Mouse (Mus musculus) embryo, embryonic 11 days (tissue): ENCODE results near the gene Gls2.
A peak's percentile ranks its signal among the peaks of the same experiment; 100 is the strongest.

Experiments
- DNase-seq: peaks from one replicate; pipeline ENCODE4 v3.0.0-alpha.2; 2015

Gls2 gene

GRCm38 (mm10) chr10:128232420-128232985, 38.2 kb downstream of the Gls2 start:
- peak; percentile 93 for DNase-seq

- no peak for DNase-seq
These were observed 42.1 kb downstream of the Gls2 start for GRCm38 (mm10) chr10:128236321-128236720.

DNA sequence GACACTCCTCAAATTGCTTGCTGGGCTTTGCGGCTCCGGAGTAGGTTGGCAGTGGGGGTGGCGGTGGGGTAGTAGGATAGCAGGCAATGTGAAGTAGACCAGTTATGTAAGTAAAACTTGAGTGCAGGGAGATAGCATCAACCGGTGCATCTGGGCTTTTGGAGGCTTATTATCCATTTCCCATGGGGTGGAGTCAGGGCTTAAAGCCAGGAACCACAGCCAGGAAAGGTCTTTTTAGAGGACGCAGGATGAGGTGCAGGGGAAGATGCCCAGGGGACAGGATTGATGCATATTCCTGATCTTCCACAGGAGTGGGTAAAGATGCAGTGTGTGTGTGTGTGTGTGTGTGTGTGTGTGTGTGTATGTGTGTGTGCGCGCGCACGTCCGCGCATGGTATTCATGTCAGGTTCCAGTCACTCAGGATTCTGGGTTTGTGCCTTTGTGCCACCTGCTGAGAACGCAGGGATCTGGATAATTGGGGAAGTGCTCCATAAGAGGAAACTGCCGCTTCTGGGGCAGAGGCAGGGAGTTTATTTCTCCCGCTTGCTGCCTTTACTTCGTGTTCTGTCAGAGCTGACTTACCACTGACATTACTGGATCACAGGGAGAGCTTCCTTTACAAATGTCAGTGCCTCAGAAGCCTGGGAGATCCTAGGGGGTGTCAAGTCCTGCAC, 43.7 kb downstream of the Gls2 start:
- no peak for DNase-seq

DNA sequence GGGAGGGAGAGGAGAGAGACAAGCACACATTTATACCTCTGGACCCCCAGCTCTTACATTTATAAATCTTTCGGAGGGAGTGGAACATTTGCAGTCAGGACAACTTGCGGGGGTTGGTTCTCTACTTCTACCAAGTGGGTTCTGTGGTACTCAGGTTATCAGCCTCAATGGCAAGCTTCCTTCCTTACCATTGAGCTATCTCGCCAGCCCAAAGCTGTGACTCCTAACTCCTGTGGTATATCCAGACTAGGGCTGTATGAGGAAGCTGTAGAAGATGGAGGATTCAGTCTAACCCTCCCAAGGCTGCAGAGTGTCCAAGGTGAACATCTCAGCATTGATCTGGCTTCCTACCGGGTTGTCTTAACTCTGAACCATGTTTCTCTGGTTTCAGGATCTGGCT, 44.9 kb downstream of the Gls2 start:
- no peak for DNase-seq

DNA sequence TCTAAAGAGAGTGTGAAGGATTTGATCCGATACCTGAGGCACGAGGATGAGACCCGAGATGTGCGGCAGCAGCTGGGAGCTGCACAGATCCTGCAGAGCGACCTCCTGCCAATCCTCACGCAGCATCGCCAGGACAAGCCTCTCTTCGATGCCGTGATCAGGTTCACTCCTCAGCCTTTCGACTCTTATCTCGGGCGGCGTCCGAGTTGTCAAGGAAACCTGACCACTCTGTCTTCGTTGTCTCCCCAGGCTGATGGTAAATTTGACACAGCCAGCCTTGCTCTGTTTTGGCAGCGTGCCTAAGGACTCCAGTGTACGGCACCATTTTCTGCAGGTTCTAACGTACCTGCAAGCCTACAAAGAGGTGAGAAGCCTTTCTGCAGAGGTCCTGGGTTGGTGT, 45.9 kb downstream of the Gls2 start:
- DNase-seq, result no peak

DNA sequence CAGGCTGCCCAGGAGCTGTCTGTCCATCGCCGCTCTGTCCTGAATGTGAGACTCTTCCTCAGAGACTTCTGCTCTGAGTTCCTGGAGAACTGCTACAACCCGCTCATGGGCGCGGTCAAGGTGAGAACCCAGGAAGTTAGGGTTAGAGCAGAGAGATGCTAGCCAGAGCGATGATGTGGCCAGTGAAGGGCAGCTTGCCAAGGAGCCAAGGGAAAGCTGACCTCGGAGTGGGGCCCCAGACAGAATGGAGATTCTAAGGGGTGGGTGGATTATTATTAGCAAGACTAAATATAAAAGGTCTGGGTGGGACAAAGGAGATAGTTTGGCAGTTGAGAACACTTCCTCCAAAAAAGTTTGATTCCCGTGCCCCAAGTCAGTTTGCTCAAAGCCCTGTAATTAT, 49.0 kb downstream of the Gls2 start:
- no peak for DNase-seq

DNA sequence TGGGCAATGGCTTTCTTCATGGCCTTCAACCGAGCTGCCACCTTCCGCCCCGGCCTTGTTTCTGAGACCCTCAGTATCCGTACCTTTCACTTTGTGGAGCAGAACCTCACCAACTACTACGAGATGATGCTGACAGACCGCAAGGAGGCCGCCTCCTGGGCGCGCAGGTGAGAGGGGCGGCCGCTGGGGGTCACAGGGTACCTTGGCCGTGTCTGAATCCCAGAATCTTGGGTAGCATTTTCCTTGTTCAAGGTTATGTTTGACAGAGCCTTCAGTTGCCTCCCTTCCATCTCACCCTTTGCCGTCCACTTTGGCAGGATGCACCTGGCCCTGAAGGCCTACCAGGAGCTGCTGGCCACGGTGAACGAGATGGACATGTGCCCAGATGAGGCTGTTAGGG, 49.9 kb downstream of the Gls2 start:
- DNase-seq, result no peak

DNA sequence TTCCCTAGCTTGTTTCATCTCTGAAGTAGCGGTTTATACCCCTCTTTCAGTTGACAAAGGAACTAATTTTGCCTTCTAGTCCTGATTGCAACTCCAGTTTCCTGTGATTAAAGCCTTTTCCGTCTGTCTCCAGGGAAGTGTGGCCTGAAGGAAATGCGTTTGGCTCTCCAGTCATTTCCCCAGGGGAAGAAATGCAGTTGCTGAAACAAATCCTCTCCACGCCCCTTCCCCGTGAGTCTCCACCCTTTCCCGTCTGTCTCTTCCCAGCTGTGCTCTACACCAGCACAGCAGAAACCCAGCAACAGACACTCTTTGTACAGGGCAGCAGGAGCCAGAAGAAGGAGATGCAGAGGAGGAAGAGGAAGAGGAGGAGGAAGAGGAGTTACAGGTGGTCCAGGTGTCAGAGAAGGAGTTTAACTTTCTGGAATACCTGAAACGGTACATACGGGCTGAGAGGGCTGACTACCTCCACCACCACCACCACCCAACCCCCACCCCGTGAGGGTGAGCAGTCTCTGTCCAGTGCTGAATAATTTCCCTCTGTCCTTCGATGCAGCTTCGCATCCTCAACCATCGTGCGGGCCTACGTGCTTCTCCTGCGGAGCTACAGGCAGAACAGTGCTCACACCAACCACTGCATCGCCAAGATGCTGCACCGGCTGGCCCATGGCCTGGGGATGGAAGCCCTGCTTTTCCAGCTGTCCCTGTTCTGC, 52.9 kb downstream of the Gls2 start:
- peak; percentile 18 for DNase-seq

- DNase-seq, result no peak
These were observed 56.3 kb downstream of the Gls2 start for GRCm38 (mm10) chr10:128250565-128250964.

DNA sequence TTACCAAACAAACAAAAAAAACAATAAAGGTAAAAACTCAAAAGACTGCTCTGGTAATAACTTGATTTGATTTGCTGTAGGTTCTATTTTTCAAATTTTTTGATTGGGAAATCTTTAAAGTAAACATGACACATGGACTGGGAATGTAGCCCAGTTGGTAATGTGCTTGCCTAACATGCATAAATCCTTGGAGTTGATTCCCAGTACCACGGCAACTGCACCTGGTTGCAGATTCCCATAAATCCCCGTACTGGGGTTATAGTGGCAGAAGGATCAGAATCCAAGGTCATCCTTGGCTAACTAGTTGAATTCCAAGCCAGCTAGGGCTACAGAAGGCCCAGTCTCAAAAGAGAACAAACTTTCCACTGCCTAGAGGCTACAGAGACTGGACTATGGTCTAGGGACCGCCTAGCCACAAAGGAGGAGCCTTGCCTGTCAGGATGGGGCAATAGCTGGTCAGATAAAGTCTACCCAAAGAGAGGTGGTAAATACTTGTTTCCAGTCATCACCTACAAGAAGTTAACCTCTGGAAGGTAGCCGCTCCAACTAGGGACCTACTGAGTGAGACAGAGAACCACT, 59.5 kb downstream of the Gls2 start, which contains the start of gene Apon:
Gene Apon, plus strand, starts transcription at position 420 of the 579 bp plus-strand sequence.
- DNase-seq, result no peak

GRCm38 (mm10) chr10:128255925-128256324, 61.7 kb downstream of the Gls2 start:
- no peak for DNase-seq

DNA sequence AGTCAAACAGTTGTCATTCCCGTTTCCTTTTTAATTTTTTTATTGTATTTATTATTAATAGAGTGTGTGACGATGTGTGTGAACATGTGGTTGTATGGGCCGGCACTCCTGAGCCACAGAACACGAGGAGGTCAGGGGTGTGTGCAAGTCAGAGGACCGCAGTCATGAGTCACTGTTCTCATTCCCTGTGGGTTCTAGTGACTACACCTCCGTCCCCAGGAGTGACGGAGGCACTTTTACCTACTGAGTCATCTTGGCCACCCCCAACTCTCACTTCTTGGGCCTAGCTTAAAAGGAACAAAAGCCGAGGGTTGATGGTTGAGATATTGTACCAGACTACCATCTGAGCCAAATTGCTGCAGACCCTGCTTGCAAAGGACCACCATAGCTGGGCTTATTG, 62.1 kb downstream of the Gls2 start:
- no peak for DNase-seq

GRCm38 (mm10) chr10:128258953-128259352, 64.7 kb downstream of the Gls2 start:
- no peak for DNase-seq
